Mouse (Mus musculus) bone marrow, adult 2 months (tissue): ENCODE data around the gene Zfp652. TPM values are rescaled to one million over a fixed set of nuclear protein-coding genes. Genes with fewer than 3 reads are reported as not detected.

Source experiments
- H3K27ac ChIP-seq: fragments of 200-500 bp; 2 replicates; pipeline ENCODE4 v1.5.1; 2012; ENCODE audit warnings: low read depth, mild to moderate bottlenecking, control low read depth, inconsistent platforms, low read length; ENCODE audit not compliant: control insufficient read depth, poor library complexity, insufficient read depth
- H3K4me1 ChIP-seq: fragments of 200-500 bp; 2 replicates; pipeline ENCODE4 v1.6.1; 2011; ENCODE audit warnings: low read length; ENCODE audit not compliant: control insufficient read depth, insufficient read depth
- H3K4me3 ChIP-seq: fragments of 200-500 bp; replicated peaks from 2 replicates; pipeline ENCODE3; 2011; ENCODE audit warnings: mild to moderate bottlenecking, low read depth, low read length, control low read depth; ENCODE audit not compliant: control insufficient read depth
- CTCF ChIP-seq: fragments of 200-500 bp; IDR thresholded peaks from 2 replicates; pipeline ENCODE4 v1.5.1; 2011; ENCODE audit warnings: low read length, control low read depth; ENCODE audit not compliant: control insufficient read depth, insufficient read depth
- POLR2A ChIP-seq: fragments of 200-500 bp; IDR thresholded peaks from 2 replicates; pipeline ENCODE4 v1.6.1; 2011; ENCODE audit warnings: low read depth, mild to moderate bottlenecking, control low read depth, low read length, borderline replicate concordance; ENCODE audit not compliant: control insufficient read depth
- WGBS: fragments of 180-500 bp; shearing (Covaris S2); methylation state at CpG from one replicate; pipeline ENCODE4 v1.1.7; 2018; 5-methylcytosine and 5-hydroxymethylcytosine counted together
- polyA plus RNA-seq: library from polyadenylated mRNA; stranded (reverse); fragments of >200 nt; gene quantifications from 2 replicates; pipeline ENCODE4 v1.2.4, GENCODE M21; 2011; ENCODE audit warnings: low replicate concordance; ENCODE audit not compliant: missing spikeins, insufficient read depth, insufficient read length

The Zfp652 gene
- polyA plus RNA-seq, 1 experiment = 24.5 TPM

DNA sequence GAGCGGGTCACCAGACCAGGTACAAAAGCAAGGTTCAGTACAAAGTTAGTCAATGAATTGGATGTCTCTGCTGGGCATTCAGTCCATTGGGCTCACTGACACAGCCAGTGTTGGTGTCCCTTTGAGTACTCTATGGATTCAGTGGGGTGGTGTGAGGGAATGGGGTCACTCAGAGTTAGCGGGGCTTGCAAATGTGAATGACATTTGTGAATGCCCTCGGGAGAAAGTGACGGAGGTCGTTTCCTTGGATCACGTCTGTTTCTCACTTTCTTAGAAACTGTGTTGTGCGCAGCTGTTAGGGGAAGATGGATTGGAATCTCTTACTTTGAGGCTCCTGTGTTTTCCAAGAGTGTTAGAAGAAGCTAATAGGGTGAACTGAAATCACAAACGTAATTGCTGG is 52.3 kb downstream of the Zfp652 start:
- WGBS = 94% methylated on average over 8 of the region's 8 CpGs
- Histone ChIP-seq H3K27ac (no peak overlapping the region), H3K4me3 (no peak overlapping the region), H3K4me1 (no peaks in the 10 kb centered on the region; the same call in 1 of the 2 replicates)
- TF ChIP-seq CTCF = no peak
- no peak for TF ChIP-seq POLR2A

DNA sequence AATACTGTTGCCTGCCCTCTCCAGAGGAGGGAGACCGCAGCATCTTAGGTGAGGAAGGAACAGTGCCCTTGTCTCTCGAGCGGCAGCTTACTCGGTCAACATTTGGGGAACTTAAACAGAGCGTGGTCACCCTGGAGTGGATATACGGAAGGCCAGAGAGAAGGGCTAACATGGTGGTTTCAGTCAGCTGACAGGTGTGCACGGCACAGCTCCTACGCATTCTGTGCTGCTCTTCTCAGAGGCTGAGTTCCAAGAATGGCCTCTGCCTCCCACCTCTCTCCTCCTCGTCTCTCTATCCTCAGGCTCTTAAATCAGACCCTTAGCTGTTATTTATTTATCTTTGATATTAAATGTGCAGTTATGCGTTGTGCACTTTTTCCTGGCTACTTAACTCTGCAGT is 52.9 kb downstream of the Zfp652 start:
- TF ChIP-seq POLR2A (no peak), CTCF (no peak)
- WGBS = 66% methylated on average over 10 of the region's 10 CpGs

DNA sequence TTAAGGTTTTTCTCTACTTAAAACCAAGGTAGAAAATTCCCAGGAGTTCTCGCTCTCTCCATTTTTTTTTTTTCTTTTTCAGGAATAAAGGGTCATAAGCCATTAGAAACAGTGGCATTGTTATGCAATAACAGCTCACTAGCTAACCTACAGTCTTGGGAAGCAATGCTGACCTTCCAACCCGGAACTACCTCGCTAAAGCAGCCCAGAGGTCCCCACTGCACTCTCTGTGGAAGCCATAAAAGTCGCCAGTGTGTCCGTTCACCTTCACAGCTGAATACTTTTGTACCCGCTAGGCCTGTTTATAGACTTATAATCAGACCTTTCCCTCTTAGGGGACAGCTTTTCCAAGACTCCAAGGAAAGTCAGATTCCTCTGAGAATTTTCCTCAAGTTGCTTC is 55.8 kb downstream of the Zfp652 start:
- WGBS = 88% methylated on average over 6 of the region's 6 CpGs
- TF ChIP-seq CTCF (no peak), POLR2A (no peak)
- Histone ChIP-seq H3K4me3 (no peak overlapping the region), H3K4me1 (no peaks in the 10 kb centered on the region; the same call in 1 of the 2 replicates), H3K27ac (no peak overlapping the region)

More for the DNA sequence above, 52.9 kb downstream of the Zfp652 start:
- no peaks in the 10 kb centered on the region; the same call in 1 of the 2 replicates for H3K4me1 ChIP-seq
- no peak overlapping the region for H3K4me3 ChIP-seq
- no peak overlapping the region for H3K27ac ChIP-seq

DNA sequence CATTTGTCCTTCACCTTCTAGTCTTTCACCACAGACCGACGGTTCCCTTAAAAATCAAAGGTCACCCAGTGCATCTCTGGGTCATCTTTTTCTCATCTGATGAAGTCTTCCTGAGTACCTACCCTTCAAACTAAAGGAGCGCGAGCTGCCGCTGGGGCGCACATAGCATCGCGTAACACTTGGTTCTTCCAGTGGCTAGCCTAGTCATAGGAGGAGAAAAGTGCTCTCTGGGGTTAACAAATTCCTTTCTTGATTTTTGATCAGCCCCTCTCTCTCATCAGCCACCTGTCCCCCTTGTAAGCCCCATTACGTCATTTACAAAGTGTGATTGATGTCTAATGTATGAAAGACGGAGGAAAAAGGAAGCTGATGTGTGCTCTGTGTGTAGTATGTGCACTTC is 56.7 kb downstream of the Zfp652 start:
- Histone ChIP-seq H3K27ac (no peak overlapping the region), H3K4me1 (no peaks in the 10 kb centered on the region), H3K4me3 (no peak overlapping the region)
- no peak for TF ChIP-seq POLR2A
- no peak for TF ChIP-seq CTCF
- 93% methylated on average over 10 of the region's 10 CpGs for WGBS

DNA sequence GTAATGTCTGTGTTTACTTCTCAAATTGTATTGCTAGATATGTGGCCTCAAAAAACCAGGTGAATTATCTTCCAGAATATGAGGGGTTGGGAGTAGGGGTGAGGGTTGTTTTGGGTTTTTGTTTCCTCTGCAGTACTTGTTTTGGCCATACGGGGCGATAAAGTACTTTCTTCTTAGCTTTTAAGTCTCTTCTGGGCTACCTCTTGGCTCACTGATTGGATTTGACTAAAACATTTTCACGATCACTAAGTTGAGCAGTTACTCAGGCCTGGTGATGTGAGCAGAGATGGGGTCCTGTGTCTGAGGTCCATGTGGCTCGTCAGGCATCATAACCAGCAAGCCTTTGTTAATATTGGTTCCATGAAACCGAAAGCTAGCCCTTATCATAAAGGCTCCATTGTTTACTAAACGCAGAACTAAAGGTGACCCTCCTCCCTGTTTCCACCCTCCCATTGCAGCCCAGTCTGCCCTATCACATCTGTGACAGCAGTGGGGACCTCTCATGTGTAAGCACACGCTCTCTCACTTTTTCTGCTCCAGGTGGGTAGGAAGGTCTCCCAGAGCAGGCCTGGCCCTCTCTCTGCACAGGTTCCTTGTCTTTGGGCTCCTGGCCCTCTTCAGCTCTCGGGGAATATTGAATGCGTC is 58.4 kb downstream of the Zfp652 start:
- H3K4me3 ChIP-seq = no peak overlapping the region
- no peaks in the 10 kb centered on the region for H3K4me1 ChIP-seq
- WGBS = 73% methylated on average over 9 of the region's 9 CpGs
- TF ChIP-seq POLR2A (no peak), CTCF (no peak)
- no peak overlapping the region for H3K27ac ChIP-seq

DNA sequence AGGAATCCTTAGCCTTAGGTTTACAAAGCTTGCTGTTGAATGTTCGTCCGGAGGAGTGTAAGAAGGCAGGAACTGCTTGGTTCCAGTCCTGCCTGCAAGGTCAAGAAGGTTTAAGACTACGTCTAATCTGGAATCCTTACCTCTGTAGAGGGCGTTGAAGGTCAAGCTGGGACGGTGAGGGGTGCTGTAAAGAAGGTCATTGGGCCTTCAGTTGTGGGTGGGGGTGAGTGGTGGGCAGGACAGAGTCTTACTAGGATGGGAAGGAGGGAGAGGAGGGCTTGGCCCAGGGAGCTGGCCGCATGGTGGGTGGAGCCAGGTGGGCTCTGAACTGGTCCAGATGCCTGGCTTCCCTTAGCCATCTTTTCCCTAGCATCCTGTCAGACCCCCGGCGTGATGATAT is 59.2 kb downstream of the Zfp652 start:
- WGBS = 93% methylated on average over 8 of the region's 8 CpGs
- no peak for TF ChIP-seq CTCF
- no peak overlapping the region for H3K4me3 ChIP-seq
- no peak overlapping the region for H3K27ac ChIP-seq
- no peaks in the 10 kb centered on the region for H3K4me1 ChIP-seq

DNA sequence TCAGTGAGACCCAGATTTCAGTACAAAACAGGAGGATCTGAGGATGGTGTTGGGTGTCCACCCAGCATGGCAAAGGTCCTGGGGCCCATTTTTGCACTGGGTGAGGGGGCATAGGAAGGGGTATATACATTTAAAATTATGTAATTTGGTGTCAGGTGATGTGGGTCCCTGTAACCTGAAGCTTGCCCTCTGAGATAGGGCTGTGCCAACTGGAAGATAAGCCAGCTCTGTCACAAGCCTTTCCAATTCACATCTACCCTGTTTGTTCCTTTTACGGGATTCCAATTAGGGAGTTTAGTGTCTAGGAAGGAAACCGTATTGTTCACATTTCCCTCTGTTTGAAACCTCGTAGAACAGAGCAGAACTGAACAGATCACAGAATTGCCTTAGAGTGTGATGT is 60.8 kb downstream of the Zfp652 start:
- H3K27ac ChIP-seq = no peak overlapping the region
- WGBS = 92% methylated on average over 3 of the region's 3 CpGs
- TF ChIP-seq POLR2A (no peak), CTCF (no peak)

DNA sequence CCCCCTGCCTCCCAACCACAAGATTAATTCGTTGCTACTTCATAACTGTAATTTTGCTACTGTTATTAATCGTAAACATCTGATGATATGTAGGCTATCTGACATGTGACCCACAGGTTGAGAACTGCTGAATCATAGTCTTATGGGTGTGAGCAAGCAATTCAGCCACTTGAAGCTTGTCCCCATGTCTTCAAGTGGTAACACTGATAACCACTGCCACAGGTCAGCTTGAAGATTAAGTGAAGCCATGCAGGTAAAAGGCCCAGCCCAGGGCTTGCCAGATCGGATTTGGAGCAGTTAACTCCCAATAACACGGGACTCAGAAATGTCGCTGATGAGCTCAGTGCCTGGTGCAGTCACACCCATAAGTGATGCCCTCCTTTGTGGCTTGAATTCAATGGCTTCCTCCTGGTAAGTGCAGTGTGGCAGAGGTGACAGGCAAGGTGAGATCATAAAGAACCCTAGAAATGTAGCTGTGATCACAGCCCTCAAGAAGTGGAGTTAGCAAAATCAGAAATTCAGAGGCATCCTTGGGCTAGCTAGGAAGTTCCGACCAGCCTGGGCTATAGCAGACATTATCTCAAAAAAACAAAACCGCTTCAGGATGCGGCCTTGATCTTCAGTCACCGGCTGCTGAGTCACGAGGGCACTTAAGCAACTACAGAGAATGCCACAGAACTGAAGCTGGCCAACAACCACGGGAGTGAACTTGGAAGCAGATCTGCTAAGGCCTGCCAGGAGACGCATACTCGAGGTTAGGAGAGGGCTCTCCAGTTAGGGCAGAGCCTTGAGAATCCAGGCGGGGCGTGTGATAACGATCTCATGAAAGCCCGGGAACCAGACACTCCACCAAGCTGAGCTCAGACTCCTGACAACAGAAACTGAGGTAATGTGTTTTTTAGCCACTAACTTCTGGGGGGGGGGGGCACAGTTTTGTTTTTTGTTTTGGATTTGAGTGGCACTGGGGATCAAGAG is 65.1 kb downstream of the Zfp652 start:
- TF ChIP-seq CTCF = no peak
- no peak for TF ChIP-seq POLR2A
- 18% methylated on average over 17 of the region's 17 CpGs for WGBS
- H3K4me1 ChIP-seq = peaks cover 2% of the 10 kb centered on the region; the same call in 1 of the 2 replicates
- H3K27ac ChIP-seq = peak overlapping the region; percentile 85
- peak overlapping the region; percentile 40 for H3K4me3 ChIP-seq

More for the DNA sequence above, 60.8 kb downstream of the Zfp652 start:
- H3K4me3 ChIP-seq = no peak overlapping the region
- H3K4me1 ChIP-seq = peaks cover 2% of the 10 kb centered on the region; the same call in 1 of the 2 replicates
